Mouse (Mus musculus): ENCODE measurements around the gene Klf13. TPM values are rescaled to one million over a fixed set of nuclear protein-coding genes. Genes with fewer than 3 reads are reported as not detected.

The Klf13 gene
- polyA plus RNA-seq, 1 experiment from 2014 or later, result 23.0 TPM

DNA sequence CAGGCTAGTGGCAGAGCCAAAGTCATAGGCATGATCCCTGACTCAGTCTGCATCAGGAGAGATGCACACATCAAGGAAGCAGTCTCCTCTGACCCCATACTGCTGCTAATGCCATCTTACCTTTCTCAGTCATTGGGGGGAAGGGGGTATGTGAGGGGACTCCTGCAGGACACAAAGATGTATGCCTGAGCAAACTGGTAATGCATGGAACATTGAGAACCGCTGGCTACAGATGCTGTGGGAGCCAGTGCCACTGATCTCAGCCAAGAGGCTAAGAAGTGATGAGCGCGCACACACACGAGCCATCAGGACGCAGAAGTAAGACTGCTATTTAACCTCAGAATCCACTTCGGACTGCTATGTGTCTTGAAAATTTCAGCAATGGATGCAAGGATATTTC lies 40.5 kb downstream of the Klf13 start:
- 96% methylated on average over 6 of the region's 6 CpGs for WGBS
- ATAC-seq (ENCODE audit: low FRiP score, low TSS enrichment), result no peak

DNA sequence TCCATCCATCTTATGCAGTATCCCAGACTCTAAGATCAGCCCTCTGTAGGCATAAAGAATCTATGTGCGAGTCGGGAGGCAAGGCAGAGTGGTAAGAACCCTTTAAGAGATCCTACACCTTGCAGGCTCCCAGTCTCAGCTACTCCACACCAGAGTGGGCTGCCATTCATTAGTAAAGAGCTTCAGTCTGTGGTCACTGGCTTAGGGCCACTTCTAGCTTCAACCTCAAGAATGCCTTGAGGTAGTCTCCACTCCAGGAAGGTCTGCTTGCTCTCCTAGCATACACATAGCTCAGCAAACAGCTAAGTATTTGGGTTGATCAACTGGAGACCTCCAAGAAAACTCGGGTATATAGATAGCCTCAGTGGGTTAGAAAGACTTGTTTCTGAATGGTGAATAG lies 41.1 kb downstream of the Klf13 start:
- Histone ChIP-seq H3K9me3 (ENCODE audit: control insufficient read depth, low read length) (no peaks in the 10 kb centered on the region), H3K9ac (ENCODE audit: low read depth, low read length) (no peak overlapping the region), H3K27ac (ENCODE audit: low read depth, low read length) (peak overlapping the region; percentile 13; the same call in 1 of the 2 replicates), H3K36me3 (ENCODE audit: control insufficient read depth, insufficient read depth, low read length) (no peaks in the 10 kb centered on the region), H3K4me2 (replicated peaks; ENCODE audit: low read depth, low read length) (peak overlapping the region; percentile 67; the same call in 1 of the 2 replicates), H3K4me1 (ENCODE audit: control insufficient read depth, insufficient read depth, low read length) (peaks cover 12% of the 10 kb centered on the region), H3K27me3 (ENCODE audit: control insufficient read depth, insufficient read depth, low read length) (no peaks in the 10 kb centered on the region), H3K4me3 (ENCODE audit: low read length) (no peak overlapping the region)
- 52% methylated on average over 3 of the region's 3 CpGs for WGBS
- no peak for ATAC-seq (ENCODE audit: low FRiP score, low TSS enrichment)

More for the DNA sequence above, 40.5 kb downstream of the Klf13 start:
- Histone ChIP-seq H3K9me3 (ENCODE audit: control insufficient read depth, low read length) (no peaks in the 10 kb centered on the region), H3K27ac (ENCODE audit: low read depth, low read length) (no peak overlapping the region), H3K4me3 (ENCODE audit: low read length) (no peak overlapping the region), H3K4me2 (replicated peaks; ENCODE audit: low read depth, low read length) (no peak overlapping the region), H3K36me3 (ENCODE audit: control insufficient read depth, insufficient read depth, low read length) (no peaks in the 10 kb centered on the region), H3K9ac (ENCODE audit: low read depth, low read length) (no peak overlapping the region), H3K27me3 (ENCODE audit: control insufficient read depth, insufficient read depth, low read length) (no peaks in the 10 kb centered on the region), H3K4me1 (ENCODE audit: control insufficient read depth, insufficient read depth, low read length) (peaks cover 12% of the 10 kb centered on the region)

DNA sequence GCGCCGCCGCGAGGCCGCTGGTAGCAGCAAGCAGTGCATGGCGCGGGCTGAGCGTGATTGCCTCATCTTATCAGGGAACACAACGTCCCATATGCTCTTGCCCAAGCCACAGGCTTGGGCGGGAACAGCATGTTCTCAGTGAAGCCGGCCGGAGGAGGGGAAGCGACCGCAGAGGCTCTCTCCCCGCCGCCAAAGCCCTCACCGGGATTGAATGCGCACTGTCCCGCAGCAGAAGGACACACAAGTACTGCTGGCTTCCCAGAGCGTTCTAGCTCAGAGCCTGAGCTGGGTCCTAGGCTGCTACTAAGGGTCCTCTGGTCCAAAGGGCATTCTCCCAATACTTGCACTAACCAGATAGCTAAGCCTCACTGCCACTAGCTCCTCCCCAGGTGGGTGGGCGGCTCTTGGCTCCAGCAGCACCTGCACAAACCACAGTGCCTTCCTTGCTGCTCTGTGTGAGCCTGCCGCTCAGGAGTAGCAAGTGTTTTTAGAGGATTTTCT lies 41.7 kb downstream of the Klf13 start:
- Histone ChIP-seq H3K27me3 (ENCODE audit: control insufficient read depth, insufficient read depth, low read length) (no peaks in the 10 kb centered on the region), H3K4me3 (ENCODE audit: low read length) (peak overlapping the region; percentile 35), H3K27ac (ENCODE audit: low read depth, low read length) (peak overlapping the region; percentile 13; the same call in 1 of the 2 replicates), H3K4me2 (replicated peaks; ENCODE audit: low read depth, low read length) (peak overlapping the region; percentile 67), H3K4me1 (ENCODE audit: control insufficient read depth, insufficient read depth, low read length) (peaks cover 12% of the 10 kb centered on the region), H3K36me3 (ENCODE audit: control insufficient read depth, insufficient read depth, low read length) (no peaks in the 10 kb centered on the region), H3K9ac (ENCODE audit: low read depth, low read length) (peak overlapping the region; percentile 57), H3K9me3 (ENCODE audit: control insufficient read depth, low read length) (no peaks in the 10 kb centered on the region)
- WGBS, result 2% methylated on average over 22 of the region's 22 CpGs
- peak; percentile 91 for ATAC-seq (ENCODE audit: low FRiP score, low TSS enrichment)

DNA sequence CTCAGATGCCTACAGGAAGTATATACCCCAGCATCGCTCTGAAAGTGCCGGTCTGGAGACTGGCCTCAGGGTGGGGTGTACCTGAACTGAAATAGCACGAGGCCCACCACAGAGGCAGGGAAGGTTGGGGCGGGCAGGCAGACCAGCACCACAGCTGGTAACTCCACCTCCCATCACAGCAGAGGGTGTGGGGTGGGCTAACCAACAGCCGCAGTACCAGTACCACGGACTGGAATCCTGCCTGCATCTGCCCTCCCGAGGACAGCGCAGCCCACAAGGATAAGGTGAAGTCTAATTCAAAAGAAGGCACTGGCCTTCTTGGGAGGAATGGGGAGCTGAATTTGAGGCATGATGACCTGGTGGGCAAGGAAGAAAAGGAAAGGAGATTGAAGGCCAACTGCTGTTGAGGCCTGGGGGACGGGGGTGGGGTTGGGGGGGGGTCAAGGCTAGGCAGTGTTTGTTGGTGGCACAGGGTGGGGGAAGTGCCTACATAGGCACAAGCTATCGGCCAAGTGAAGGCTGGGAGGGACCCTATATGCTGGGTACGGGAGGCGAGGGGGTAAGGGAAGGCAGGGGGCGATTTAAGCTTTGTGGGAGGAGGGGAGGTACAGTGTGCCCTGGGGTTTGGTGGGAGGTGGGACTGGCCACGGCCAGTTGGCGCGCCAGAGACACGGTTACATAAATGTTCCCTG lies 42.3 kb downstream of the Klf13 start:
- Histone ChIP-seq H3K4me2 (replicated peaks; ENCODE audit: low read depth, low read length) (peak overlapping the region; percentile 67), H3K9me3 (ENCODE audit: control insufficient read depth, low read length) (no peaks in the 10 kb centered on the region), H3K4me3 (ENCODE audit: low read length) (peak overlapping the region; percentile 35), H3K9ac (ENCODE audit: low read depth, low read length) (peak overlapping the region; percentile 57; the same call in 1 of the 2 replicates), H3K4me1 (ENCODE audit: control insufficient read depth, insufficient read depth, low read length) (peaks cover 12% of the 10 kb centered on the region), H3K36me3 (ENCODE audit: control insufficient read depth, insufficient read depth, low read length) (no peaks in the 10 kb centered on the region), H3K27ac (ENCODE audit: low read depth, low read length) (peak overlapping the region; percentile 13; the same call in 1 of the 2 replicates), H3K27me3 (ENCODE audit: control insufficient read depth, insufficient read depth, low read length) (no peaks in the 10 kb centered on the region)
- 13% methylated on average over 17 of the region's 17 CpGs for WGBS
- ATAC-seq (ENCODE audit: low FRiP score, low TSS enrichment), result peak; percentile 53

DNA sequence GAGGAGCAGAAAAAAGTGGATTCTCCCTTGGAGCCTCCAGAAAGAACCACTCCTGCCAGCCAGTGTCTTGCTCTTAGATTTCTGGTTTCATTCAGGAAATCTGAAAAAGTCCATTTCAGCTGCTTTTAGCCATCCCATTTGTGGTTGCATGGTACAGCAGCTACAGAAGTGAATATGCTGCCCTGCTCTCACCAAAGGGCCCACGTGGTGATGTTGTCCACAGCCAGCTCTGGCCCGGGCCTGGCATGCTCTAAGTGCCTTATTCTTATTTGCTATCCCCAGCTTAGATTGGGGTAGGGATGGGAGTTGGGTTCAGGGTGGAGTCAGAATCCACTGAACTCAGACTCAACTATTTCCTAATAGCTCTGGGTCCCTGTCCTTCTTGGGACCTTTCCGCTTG lies 43.5 kb downstream of the Klf13 start:
- peaks cover 12% of the 10 kb centered on the region for H3K4me1 ChIP-seq (ENCODE audit: control insufficient read depth, insufficient read depth, low read length)
- H3K9ac ChIP-seq (ENCODE audit: low read depth, low read length), result no peak overlapping the region
- peaks cover 5% of the 10 kb centered on the region; the same call in 1 of the 2 replicates for H3K36me3 ChIP-seq (ENCODE audit: control insufficient read depth, insufficient read depth, low read length)
- H3K4me3 ChIP-seq (ENCODE audit: low read length), result no peak overlapping the region
- no peak for ATAC-seq (ENCODE audit: low FRiP score, low TSS enrichment)
- H3K27me3 ChIP-seq (ENCODE audit: control insufficient read depth, insufficient read depth, low read length), result no peaks in the 10 kb centered on the region
- 90% methylated on average over 3 of the region's 3 CpGs for WGBS
- no peaks in the 10 kb centered on the region for H3K9me3 ChIP-seq (ENCODE audit: control insufficient read depth, low read length)
- no peak overlapping the region for H3K4me2 ChIP-seq (replicated peaks; ENCODE audit: low read depth, low read length)
- no peak overlapping the region for H3K27ac ChIP-seq (ENCODE audit: low read depth, low read length)

- no peaks in the 10 kb centered on the region for H3K9me3 ChIP-seq (ENCODE audit: control insufficient read depth, low read length)
- no peak overlapping the region for H3K4me3 ChIP-seq (ENCODE audit: low read length)
- no peak overlapping the region for H3K27ac ChIP-seq (ENCODE audit: low read depth, low read length)
- no peak overlapping the region for H3K9ac ChIP-seq (ENCODE audit: low read depth, low read length)
- 86% methylated on average over 4 of the region's 4 CpGs for WGBS
- H3K4me1 ChIP-seq (ENCODE audit: control insufficient read depth, insufficient read depth, low read length), result peaks cover 12% of the 10 kb centered on the region
- no peak overlapping the region for H3K4me2 ChIP-seq (replicated peaks; ENCODE audit: low read depth, low read length)
- H3K36me3 ChIP-seq (ENCODE audit: control insufficient read depth, insufficient read depth, low read length), result peaks cover 7% of the 10 kb centered on the region; the same call in 1 of the 2 replicates
- no peaks in the 10 kb centered on the region for H3K27me3 ChIP-seq (ENCODE audit: control insufficient read depth, insufficient read depth, low read length)
- ATAC-seq (ENCODE audit: low FRiP score, low TSS enrichment), result no peak
Measured at GRCm38 (mm10) chr7:63894662-63895061, 44.1 kb downstream of the Klf13 start.

GRCm38 (mm10) chr7:63893729-63894128 lies 45.0 kb downstream of the Klf13 start:
- Histone ChIP-seq H3K9ac (ENCODE audit: low read depth, low read length) (no peak overlapping the region), H3K27me3 (ENCODE audit: control insufficient read depth, insufficient read depth, low read length) (no peaks in the 10 kb centered on the region), H3K27ac (ENCODE audit: low read depth, low read length) (no peak overlapping the region), H3K4me1 (ENCODE audit: control insufficient read depth, insufficient read depth, low read length) (peaks cover 12% of the 10 kb centered on the region), H3K4me3 (ENCODE audit: low read length) (no peak overlapping the region), H3K9me3 (ENCODE audit: control insufficient read depth, low read length) (no peaks in the 10 kb centered on the region), H3K36me3 (ENCODE audit: control insufficient read depth, insufficient read depth, low read length) (peaks cover 7% of the 10 kb centered on the region; the same call in 1 of the 2 replicates), H3K4me2 (replicated peaks; ENCODE audit: low read depth, low read length) (no peak overlapping the region)
- 74% methylated on average over 4 of the region's 4 CpGs for WGBS
- ATAC-seq (ENCODE audit: low FRiP score, low TSS enrichment), result no peak

GRCm38 (mm10) chr7:63893201-63893600 lies 45.5 kb downstream of the Klf13 start:
- WGBS, result 97% methylated on average over 5 of the region's 5 CpGs

GRCm38 (mm10) chr7:63891488-63892075 lies 47.1 kb downstream of the Klf13 start:
- Histone ChIP-seq H3K4me2 (replicated peaks; ENCODE audit: low read depth, low read length) (no peak overlapping the region), H3K36me3 (ENCODE audit: control insufficient read depth, insufficient read depth, low read length) (peaks cover 7% of the 10 kb centered on the region; the same call in 1 of the 2 replicates), H3K9ac (ENCODE audit: low read depth, low read length) (no peak overlapping the region), H3K9me3 (ENCODE audit: control insufficient read depth, low read length) (no peaks in the 10 kb centered on the region), H3K4me3 (ENCODE audit: low read length) (no peak overlapping the region), H3K27me3 (ENCODE audit: control insufficient read depth, insufficient read depth, low read length) (no peaks in the 10 kb centered on the region), H3K4me1 (ENCODE audit: control insufficient read depth, insufficient read depth, low read length) (0 out of 2 replicates have a peak, but pooled peaks cover 6% of the 10 kb centered on the region), H3K27ac (ENCODE audit: low read depth, low read length) (no peak overlapping the region)
- no peak for ATAC-seq (ENCODE audit: low FRiP score, low TSS enrichment)
- 85% methylated on average over 43 of the region's 43 CpGs for WGBS

More at GRCm38 (mm10) chr7:63893201-63893600, 45.5 kb downstream of the Klf13 start:
- ATAC-seq (ENCODE audit: low FRiP score, low TSS enrichment), result no peak
- H3K9me3 ChIP-seq (ENCODE audit: control insufficient read depth, low read length), result no peaks in the 10 kb centered on the region
- peaks cover 12% of the 10 kb centered on the region for H3K4me1 ChIP-seq (ENCODE audit: control insufficient read depth, insufficient read depth, low read length)
- H3K27me3 ChIP-seq (ENCODE audit: control insufficient read depth, insufficient read depth, low read length), result no peaks in the 10 kb centered on the region
- no peak overlapping the region for H3K9ac ChIP-seq (ENCODE audit: low read depth, low read length)
- no peak overlapping the region for H3K4me2 ChIP-seq (replicated peaks; ENCODE audit: low read depth, low read length)
- H3K27ac ChIP-seq (ENCODE audit: low read depth, low read length), result no peak overlapping the region
- no peak overlapping the region for H3K4me3 ChIP-seq (ENCODE audit: low read length)
- H3K36me3 ChIP-seq (ENCODE audit: control insufficient read depth, insufficient read depth, low read length), result peaks cover 7% of the 10 kb centered on the region; the same call in 1 of the 2 replicates

Measured in kidney, embryonic 14.5 days (tissue).